Mouse (Mus musculus): Measurements from ENCODE around the gene Plbd2. TPM values are rescaled to one million over a fixed set of nuclear protein-coding genes. Genes with fewer than 3 reads are reported as not detected.

Gene Plbd2
- polyA plus RNA-seq, 1 experiment from 2014 or later: 41.8 TPM

- peaks cover 7% of the 10 kb centered on the region for H3K4me1 ChIP-seq
- peak overlapping the region; percentile 58 for H3K27ac ChIP-seq (replicated peaks)
- peak overlapping the region; percentile 32 for H3K4me2 ChIP-seq
- H3K9me3 ChIP-seq (replicated peaks): no peaks in the 10 kb centered on the region
- peak overlapping the region; percentile 38; the same call in 1 of the 2 replicates for H3K9ac ChIP-seq (replicated peaks)
- WGBS: 46% methylated on average over 14 of the region's 14 CpGs
- 0 out of 2 replicates have a peak, but pooled peaks cover 3% of the 10 kb centered on the region for H3K27me3 ChIP-seq (replicated peaks)
- peak; percentile 45; the same call in 1 of the 2 replicates for ATAC-seq (ENCODE audit: low FRiP score)
- no peak overlapping the region for H3K4me3 ChIP-seq (replicated peaks)
- H3K36me3 ChIP-seq: no peaks in the 10 kb centered on the region
These were observed 48.6 kb downstream of the Plbd2 start for GRCm38 (mm10) chr5:120454756-120455337.

GRCm38 (mm10) chr5:120447305-120447704 lies 56.1 kb downstream of the Plbd2 start:
- Histone ChIP-seq H3K9ac (replicated peaks) (no peak overlapping the region), H3K9me3 (replicated peaks) (no peaks in the 10 kb centered on the region), H3K4me2 (peak overlapping the region; percentile 8), H3K4me1 (peaks cover 6% of the 10 kb centered on the region; the same call in 1 of the 2 replicates), H3K36me3 (no peaks in the 10 kb centered on the region), H3K4me3 (replicated peaks) (no peak overlapping the region), H3K27ac (replicated peaks) (no peak overlapping the region), H3K27me3 (replicated peaks) (0 out of 2 replicates have a peak, but pooled peaks cover 11% of the 10 kb centered on the region)
- no peak for ATAC-seq (ENCODE audit: low FRiP score)
- WGBS: 37% methylated on average over 13 of the region's 13 CpGs

GRCm38 (mm10) chr5:120440733-120441132 lies 62.7 kb downstream of the Plbd2 start:
- Histone ChIP-seq H3K36me3 (no peaks in the 10 kb centered on the region), H3K9me3 (replicated peaks) (no peaks in the 10 kb centered on the region), H3K4me2 (peak overlapping the region; percentile 55), H3K9ac (replicated peaks) (peak overlapping the region; percentile 47; the same call in 1 of the 2 replicates), H3K27ac (replicated peaks) (peak overlapping the region; percentile 79; the same call in 1 of the 2 replicates), H3K4me3 (replicated peaks) (0 out of 2 replicates have a peak overlapping the region, but pooled peaks have one; percentile 54), H3K4me1 (peaks cover 24% of the 10 kb centered on the region), H3K27me3 (replicated peaks) (peaks cover 39% of the 10 kb centered on the region)
- ATAC-seq (ENCODE audit: low FRiP score): peak; percentile 34; the same call in 1 of the 2 replicates
- WGBS: 5% methylated on average over 14 of the region's 14 CpGs

GRCm38 (mm10) chr5:120439887-120440670 lies 63.3 kb downstream of the Plbd2 start:
- WGBS: 1% methylated on average over 61 of the region's 61 CpGs

GRCm38 (mm10) chr5:120438991-120439710 lies 64.3 kb downstream of the Plbd2 start:
- Histone ChIP-seq H3K9ac (replicated peaks) (peak overlapping the region; percentile 47), H3K36me3 (no peaks in the 10 kb centered on the region), H3K27ac (replicated peaks) (peak overlapping the region; percentile 79), H3K9me3 (replicated peaks) (no peaks in the 10 kb centered on the region), H3K4me2 (peak overlapping the region; percentile 55), H3K4me1 (peaks cover 26% of the 10 kb centered on the region), H3K4me3 (replicated peaks) (peak overlapping the region; percentile 54), H3K27me3 (replicated peaks) (peaks cover 47% of the 10 kb centered on the region)
- WGBS: 2% methylated on average over 27 of the region's 27 CpGs
- no peak for ATAC-seq (ENCODE audit: low FRiP score)

More at GRCm38 (mm10) chr5:120439887-120440670, 63.3 kb downstream of the Plbd2 start:
- Histone ChIP-seq H3K9me3 (replicated peaks) (no peaks in the 10 kb centered on the region), H3K4me2 (peak overlapping the region; percentile 55), H3K27ac (replicated peaks) (peak overlapping the region; percentile 79), H3K36me3 (no peaks in the 10 kb centered on the region), H3K4me1 (peaks cover 26% of the 10 kb centered on the region), H3K27me3 (replicated peaks) (peaks cover 44% of the 10 kb centered on the region), H3K4me3 (replicated peaks) (peak overlapping the region; percentile 54), H3K9ac (replicated peaks) (peak overlapping the region; percentile 47)
- ATAC-seq (ENCODE audit: low FRiP score): 0 out of 2 replicates have a peak, but pooled peaks have one; percentile 30

GRCm38 (mm10) chr5:120438469-120438868 lies 65.0 kb downstream of the Plbd2 start:
- H3K4me2 ChIP-seq: peak overlapping the region; percentile 55
- H3K4me1 ChIP-seq: peaks cover 26% of the 10 kb centered on the region
- WGBS: under 1% methylated on average over 13 of the region's 13 CpGs
- no peaks in the 10 kb centered on the region for H3K36me3 ChIP-seq
- H3K27me3 ChIP-seq (replicated peaks): peaks cover 54% of the 10 kb centered on the region
- ATAC-seq (ENCODE audit: low FRiP score): no peak
- H3K9ac ChIP-seq (replicated peaks): peak overlapping the region; percentile 47
- H3K4me3 ChIP-seq (replicated peaks): peak overlapping the region; percentile 54
- H3K9me3 ChIP-seq (replicated peaks): no peaks in the 10 kb centered on the region
- peak overlapping the region; percentile 79 for H3K27ac ChIP-seq (replicated peaks)

GRCm38 (mm10) chr5:120437986-120438385 lies 65.4 kb downstream of the Plbd2 start:
- Histone ChIP-seq H3K4me3 (replicated peaks) (peak overlapping the region; percentile 54), H3K4me1 (peaks cover 26% of the 10 kb centered on the region)
- 1% methylated on average over 33 of the region's 33 CpGs for WGBS

GRCm38 (mm10) chr5:120437539-120437938 lies 65.9 kb downstream of the Plbd2 start:
- Histone ChIP-seq H3K4me2 (peak overlapping the region; percentile 55), H3K27ac (replicated peaks) (peak overlapping the region; percentile 79), H3K27me3 (replicated peaks) (peaks cover 61% of the 10 kb centered on the region), H3K9ac (replicated peaks) (peak overlapping the region; percentile 45), H3K4me3 (replicated peaks) (peak overlapping the region; percentile 54), H3K36me3 (no peaks in the 10 kb centered on the region), H3K9me3 (replicated peaks) (no peaks in the 10 kb centered on the region), H3K4me1 (peaks cover 26% of the 10 kb centered on the region)
- WGBS: under 1% methylated on average over 17 of the region's 17 CpGs
- ATAC-seq (ENCODE audit: low FRiP score): no peak

More at GRCm38 (mm10) chr5:120437986-120438385, 65.4 kb downstream of the Plbd2 start:
- Histone ChIP-seq H3K4me2 (peak overlapping the region; percentile 55), H3K36me3 (no peaks in the 10 kb centered on the region), H3K27ac (replicated peaks) (peak overlapping the region; percentile 79), H3K9ac (replicated peaks) (peak overlapping the region; percentile 45), H3K27me3 (replicated peaks) (peaks cover 57% of the 10 kb centered on the region), H3K9me3 (replicated peaks) (no peaks in the 10 kb centered on the region)
- no peak for ATAC-seq (ENCODE audit: low FRiP score)

- ATAC-seq (ENCODE audit: low FRiP score): no peak
- 0% methylated on average over 18 of the region's 18 CpGs for WGBS
- peaks cover 66% of the 10 kb centered on the region for H3K27me3 ChIP-seq (replicated peaks)
- H3K4me3 ChIP-seq (replicated peaks): peak overlapping the region; percentile 54
- peak overlapping the region; percentile 45 for H3K9ac ChIP-seq (replicated peaks)
- H3K27ac ChIP-seq (replicated peaks): peak overlapping the region; percentile 79
- peaks cover 26% of the 10 kb centered on the region for H3K4me1 ChIP-seq
- H3K9me3 ChIP-seq (replicated peaks): no peaks in the 10 kb centered on the region
- H3K4me2 ChIP-seq: peak overlapping the region; percentile 55
- H3K36me3 ChIP-seq: no peaks in the 10 kb centered on the region
These were observed 66.4 kb downstream of the Plbd2 start for GRCm38 (mm10) chr5:120436885-120437495.

GRCm38 (mm10) chr5:120435731-120436501 lies 67.5 kb downstream of the Plbd2 start:
- ATAC-seq (ENCODE audit: low FRiP score): no peak
- Histone ChIP-seq H3K9me3 (replicated peaks) (no peaks in the 10 kb centered on the region), H3K9ac (replicated peaks) (peak overlapping the region; percentile 65), H3K27ac (replicated peaks) (peak overlapping the region; percentile 79), H3K4me2 (peak overlapping the region; percentile 55), H3K27me3 (replicated peaks) (peaks cover 76% of the 10 kb centered on the region), H3K36me3 (no peaks in the 10 kb centered on the region), H3K4me1 (peaks cover 26% of the 10 kb centered on the region), H3K4me3 (replicated peaks) (peak overlapping the region; percentile 54)
- WGBS: under 1% methylated on average over 45 of the region's 47 CpGs

Measured in neural tube, embryonic 15.5 days (tissue).